Mouse (Mus musculus) liver, adult 2 months (tissue): Measurements from ENCODE around the gene Gm2000.

Experiments
- CTCF ChIP-seq: fragments of 200-500 bp; IDR thresholded peaks from 2 replicates; pipeline ENCODE4 v1.5.1; 2011; ENCODE audit warnings: low read depth, low read length, control low read depth
- POLR2A ChIP-seq: fragments of 200-500 bp; IDR thresholded peaks from 2 replicates; pipeline ENCODE4 v1.6.1; 2011; ENCODE audit warnings: low read length, control low read depth; ENCODE audit not compliant: insufficient read depth; ENCODE audit errors: extremely low read depth

DNA sequence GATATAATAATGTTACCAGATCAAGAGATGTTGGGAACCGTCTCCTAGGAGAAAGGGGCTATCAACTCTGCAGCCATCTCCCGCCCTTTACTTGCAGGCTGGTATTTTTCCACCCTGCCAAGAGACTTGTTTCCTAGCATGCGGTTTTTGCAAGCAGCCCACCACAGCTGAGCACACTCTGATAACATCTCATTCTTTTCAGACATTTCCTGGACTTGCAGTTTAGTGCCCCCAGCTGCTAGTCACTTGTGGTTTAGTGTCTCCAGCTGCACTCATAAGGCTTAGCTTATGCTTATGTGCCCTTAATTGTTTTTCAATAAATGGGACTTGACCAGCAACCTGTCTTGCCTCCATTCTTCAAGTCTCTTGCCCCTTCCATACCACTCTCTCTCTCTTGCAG is 42.2 kb downstream of the Gm2000 start:
- TF ChIP-seq CTCF (no peak), POLR2A (no peak)
